Mouse (Mus musculus) CD4-positive helper T cell, adult 2 months (primary cell): ENCODE measurements at regions not wholly inside any gene's neighbourhood (a gene's known extent, or its start where the extent isn't known, plus 50 kb on each side); places are given as distances from the start of the nearest gene placed in this dataset.

Experiments
- DNase-seq: peaks from one replicate; pipeline ENCODE4 v3.0.0-alpha.2; 2012; ENCODE audit warnings: low read depth, missing footprints, low spot score

DNA sequence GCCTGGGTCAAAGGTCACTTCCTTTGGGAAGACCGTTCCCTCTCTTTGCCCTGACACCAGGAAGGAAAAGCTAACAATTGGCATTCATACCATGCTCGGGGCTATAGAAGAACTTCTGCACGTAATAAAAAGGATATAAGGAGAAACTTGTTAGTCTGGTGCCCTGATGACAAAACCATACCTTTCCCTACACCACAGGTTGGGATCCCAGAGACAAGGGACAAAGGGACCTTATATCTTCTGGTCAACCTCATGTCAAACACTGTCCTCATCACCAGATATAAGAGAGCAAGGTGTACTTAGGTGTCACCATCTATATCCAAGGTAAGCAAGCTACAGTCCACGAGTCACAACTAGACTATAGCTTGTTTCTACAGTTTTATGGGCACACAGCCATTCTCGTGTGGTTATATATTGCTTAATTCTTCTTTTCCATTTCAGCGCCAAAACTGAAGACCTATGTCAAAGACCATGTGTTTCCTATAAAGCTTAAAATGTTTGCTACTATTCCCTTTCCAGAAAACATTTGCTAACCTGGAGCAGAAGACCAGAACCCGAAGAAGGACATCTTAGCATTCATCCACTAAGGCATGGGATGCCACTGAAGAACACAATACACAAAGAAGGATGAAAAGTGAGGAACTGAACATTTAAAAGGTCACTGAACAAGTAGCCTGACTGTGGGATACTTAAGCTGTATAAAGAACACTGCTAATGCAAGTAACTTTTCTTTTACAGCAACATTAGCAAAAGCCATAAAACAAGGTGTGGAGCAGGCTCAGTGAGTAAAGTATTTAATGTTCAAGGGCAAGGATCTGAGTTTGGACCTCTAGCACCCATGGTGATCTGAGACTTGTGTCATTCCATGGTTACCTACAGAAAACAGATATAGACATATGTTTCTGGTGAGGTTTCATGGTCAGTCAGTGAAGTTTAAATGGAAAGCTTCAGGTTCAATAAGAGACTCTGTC is 437.7 kb upstream of the Cd180 start:
- DNase-seq: no peak

GRCm38 (mm10) chr13:102258207-102258606 is 435.2 kb upstream of the Cd180 start:
- no peak for DNase-seq

- DNase-seq: no peak
Measured at GRCm38 (mm10) chr13:102273818-102274217, 419.5 kb upstream of the Cd180 start.

GRCm38 (mm10) chr13:102275296-102275695 is 418.1 kb upstream of the Cd180 start:
- no peak for DNase-seq

DNA sequence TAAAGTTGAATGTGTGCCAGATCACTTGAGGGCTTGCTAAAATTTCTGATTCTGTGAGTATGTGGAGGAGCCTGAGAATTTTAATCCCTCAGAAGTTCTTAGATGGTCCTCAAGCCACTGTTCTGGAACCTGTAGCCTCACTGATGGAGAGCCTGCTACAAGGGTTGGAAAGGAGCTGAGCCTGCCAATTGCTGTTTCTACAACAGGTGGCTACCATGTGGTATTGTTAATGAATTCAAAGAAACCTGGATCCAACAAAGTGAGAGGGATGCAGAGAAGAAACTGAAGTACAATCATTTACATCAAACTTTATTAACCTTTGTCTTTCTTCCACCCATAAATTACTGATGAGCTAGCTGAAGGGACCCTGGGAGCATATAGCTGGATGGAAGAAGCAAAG is 416.5 kb upstream of the Cd180 start:
- DNase-seq: no peak

GRCm38 (mm10) chr13:102280198-102280597 is 413.2 kb upstream of the Cd180 start:
- no peak for DNase-seq

DNA sequence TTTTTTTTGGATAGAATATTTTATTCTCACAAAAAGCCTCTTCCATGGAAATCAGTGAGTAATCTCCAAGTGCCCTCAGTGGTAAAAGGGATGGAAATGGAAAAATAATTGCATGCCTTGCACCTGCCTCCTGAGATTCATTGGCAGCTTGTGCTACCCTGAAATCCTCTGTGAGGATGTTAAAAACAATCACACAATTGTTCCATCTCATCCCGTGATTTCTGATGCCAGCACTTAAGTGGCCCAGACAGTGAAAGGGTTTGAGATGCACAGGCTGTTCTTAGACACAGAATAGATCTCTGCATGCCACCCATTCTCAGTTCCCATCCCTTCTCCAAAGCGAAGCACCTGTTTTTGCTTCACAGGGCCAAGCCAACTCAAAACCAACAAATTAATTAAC is 398.9 kb upstream of the Cd180 start:
- no peak for DNase-seq

DNA sequence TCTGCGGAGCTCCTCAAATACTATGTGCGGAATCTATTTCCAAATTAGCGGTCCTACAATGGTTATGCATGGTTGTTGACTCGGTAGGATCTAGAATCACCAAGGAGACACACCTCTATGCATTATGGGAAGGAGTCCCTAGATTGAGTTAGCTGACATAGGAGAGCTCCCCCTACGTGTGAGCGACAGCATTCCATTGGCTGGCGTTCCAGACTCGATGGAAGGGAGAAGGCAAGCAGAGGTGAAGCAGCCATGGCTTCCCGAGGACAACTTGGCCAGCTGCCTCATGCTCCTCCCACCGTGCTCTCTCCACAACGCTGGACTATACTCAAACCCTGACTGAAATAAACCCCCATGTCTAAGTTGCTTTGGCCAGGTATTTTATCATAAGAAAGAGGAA is 398.3 kb upstream of the Cd180 start:
- no peak for DNase-seq

GRCm38 (mm10) chr13:102307983-102308382 is 385.4 kb upstream of the Cd180 start:
- no peak for DNase-seq

DNA sequence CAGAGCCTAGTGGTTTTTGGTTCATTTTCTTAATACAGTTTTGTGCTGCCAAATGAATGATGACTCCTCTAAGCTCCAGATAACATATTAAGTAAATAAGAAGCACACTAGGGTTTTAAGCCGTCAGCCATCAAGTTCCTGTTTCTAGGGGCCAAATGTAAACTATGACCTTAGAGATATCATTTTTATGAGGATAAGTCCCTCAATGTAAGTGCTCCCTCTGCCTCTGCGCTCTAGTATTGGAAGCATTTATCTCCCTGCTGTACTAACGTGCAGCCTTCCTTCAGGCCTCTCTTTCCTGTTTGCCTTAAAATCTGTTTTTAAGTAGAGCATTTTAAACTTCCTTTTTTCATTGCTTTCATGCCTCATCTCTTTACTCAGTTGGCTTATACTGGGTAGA is 381.3 kb upstream of the Cd180 start:
- DNase-seq: no peak

DNA sequence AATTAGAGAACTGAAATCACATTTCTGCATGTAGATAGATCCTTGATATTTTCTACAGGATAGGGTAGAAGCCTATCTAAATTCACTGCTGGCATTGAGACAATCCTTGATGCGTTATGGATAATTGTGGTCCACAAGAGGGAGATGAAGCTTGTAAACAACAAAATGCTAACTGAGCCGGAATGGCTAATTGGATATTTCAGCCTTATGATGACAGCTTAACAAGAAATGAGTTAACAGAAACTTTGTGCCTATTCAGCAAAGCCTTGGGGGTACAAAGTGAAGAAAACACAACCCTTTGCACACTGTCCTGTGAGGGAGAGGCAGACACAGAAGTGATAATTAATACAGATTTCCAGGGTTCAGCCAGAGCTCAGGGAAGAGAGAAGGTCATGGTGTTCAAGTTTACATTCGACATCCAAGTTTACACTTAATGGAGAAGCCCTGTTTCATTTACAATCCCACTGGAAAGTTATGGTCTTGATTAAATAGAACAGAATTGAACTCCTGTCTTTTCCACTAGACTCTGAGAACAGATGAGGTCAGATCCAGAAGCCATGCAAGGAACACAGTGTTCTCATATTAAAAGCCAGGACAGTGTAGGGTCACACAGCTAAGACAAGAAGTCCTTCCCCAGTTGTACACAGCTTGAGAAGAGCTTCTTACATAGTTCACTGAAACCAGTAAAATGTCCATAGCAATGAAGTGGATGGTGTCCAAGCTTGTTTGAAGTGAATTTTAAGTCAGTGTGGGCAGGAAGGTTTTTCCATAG is 377.3 kb upstream of the Cd180 start:
- no peak for DNase-seq

DNA sequence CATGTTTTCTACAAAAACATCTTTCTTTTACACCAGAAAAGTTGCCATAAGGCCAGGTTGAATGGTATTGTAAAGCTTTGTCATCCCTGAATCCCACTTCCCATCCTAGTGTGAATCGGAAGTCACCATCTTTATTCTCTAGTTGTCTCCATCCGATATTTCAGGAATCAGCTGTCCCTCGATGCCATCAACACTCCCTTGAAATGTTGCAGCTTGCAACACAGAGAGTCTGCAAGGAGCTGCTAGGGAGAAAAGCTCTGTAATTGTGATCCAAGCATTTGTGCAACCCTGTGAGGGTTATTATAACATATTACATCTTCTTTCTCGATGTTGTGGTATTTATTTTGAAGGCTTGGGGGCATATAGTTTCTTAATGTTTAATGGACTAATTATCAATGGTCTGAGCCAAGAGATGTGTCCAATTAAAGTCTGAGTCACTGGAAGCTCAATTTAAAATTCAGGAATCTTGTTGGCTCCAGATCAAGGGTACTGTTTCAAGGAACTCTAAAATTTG is 374.4 kb upstream of the Cd180 start:
- no peak for DNase-seq

DNA sequence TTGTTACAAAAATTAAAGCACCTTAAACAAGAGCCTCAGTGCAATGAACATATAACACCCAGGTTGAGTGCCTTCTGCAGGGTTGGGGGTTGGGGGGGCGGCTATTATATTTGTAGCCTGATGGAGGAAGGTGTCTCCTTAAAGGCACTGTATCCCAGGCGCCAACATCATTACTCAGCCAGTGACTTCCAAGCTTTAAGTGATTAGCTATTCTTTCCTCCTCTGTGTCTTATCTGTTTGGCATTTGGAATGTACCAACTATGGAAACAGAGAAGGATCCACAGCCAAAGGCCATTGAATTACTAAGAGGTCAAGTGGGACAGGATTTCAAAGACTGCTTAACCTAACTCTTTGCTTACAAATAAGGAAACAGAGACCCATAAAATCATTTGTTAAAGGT is 373.9 kb upstream of the Cd180 start:
- DNase-seq: no peak

GRCm38 (mm10) chr13:102323876-102324275 is 369.5 kb upstream of the Cd180 start:
- DNase-seq: no peak

GRCm38 (mm10) chr13:102326003-102326402 is 367.4 kb upstream of the Cd180 start:
- no peak for DNase-seq

DNA sequence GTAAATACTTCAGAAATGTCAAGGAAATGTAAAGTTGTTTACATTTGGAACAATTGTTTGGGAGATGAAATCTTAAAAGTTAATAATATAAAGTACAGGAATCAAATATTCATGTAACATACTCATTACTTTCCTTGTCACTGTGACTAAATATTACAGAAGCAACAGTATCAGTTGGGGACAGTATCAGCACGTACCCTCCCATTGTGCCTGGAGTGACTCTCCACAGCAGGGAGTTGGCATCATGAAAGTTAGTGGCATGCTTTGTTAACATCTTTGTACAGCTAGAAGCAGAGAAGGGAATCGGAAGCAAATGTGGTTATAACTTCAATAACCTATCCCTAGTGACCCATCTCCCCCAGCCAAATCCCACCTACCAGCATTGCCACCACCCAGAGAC is 366.8 kb upstream of the Cd180 start:
- no peak for DNase-seq

GRCm38 (mm10) chr13:102333667-102334066 is 359.7 kb upstream of the Cd180 start:
- DNase-seq: no peak

- no peak for DNase-seq
Measured at GRCm38 (mm10) chr13:102334131-102334534, 359.2 kb upstream of the Cd180 start.

GRCm38 (mm10) chr13:102343236-102343635 is 350.1 kb upstream of the Cd180 start:
- no peak for DNase-seq

DNA sequence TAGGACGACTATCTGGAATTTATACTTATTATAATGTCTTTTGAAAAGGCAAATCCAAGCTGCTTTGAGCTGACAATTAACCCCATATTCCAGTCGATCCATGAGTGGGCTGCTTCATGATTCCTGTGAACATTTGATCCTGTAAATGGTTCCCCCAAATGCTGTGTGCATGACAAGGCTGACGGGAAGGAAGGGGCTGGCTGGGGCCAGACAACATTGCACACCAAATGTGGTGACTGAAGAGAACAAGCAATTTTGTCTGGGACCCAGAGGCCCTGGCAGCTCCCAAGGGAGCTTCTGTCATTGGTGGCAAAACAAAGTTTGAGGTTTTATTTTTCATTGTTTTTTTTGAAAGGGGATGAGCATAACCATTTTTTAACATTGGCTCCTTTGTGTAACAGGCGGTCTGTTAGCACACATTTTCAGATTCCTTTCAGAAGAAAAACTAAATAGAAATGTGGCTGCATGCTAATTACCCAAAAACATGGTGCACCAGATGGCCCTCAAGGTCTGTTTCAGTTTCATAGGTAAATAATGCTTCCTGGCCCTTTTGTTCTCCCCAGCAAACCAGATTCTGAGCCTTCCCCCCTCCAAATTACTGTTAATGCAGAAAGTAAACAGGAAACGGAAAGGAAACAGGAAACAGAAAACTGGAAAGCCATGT is 348.6 kb upstream of the Cd180 start:
- no peak for DNase-seq

- DNase-seq: no peak
Measured at GRCm38 (mm10) chr13:102349493-102349892, 343.9 kb upstream of the Cd180 start.
